Mouse (Mus musculus) testis, adult 2 months (tissue): ENCODE data around the gene Ifitm5. TPM values are rescaled to one million over a fixed set of nuclear protein-coding genes. Genes with fewer than 3 reads are reported as not detected.

Experiments used
- H3K27ac ChIP-seq: fragments of 200-500 bp; 2 replicates; pipeline ENCODE4 v1.5.1; 2012; ENCODE audit warnings: low read depth, low read length; ENCODE audit not compliant: control insufficient read depth, insufficient read depth
- H3K27me3 ChIP-seq: fragments of 200-500 bp; 2 replicates; pipeline ENCODE4 v1.6.1; 2012; ENCODE audit warnings: mild to moderate bottlenecking, low read length, moderate library complexity; ENCODE audit not compliant: control insufficient read depth, insufficient read depth
- H3K36me3 ChIP-seq: fragments of 200-500 bp; 2 replicates; pipeline ENCODE4 v1.6.1; 2012; ENCODE audit warnings: mild to moderate bottlenecking, low read length; ENCODE audit not compliant: control insufficient read depth, insufficient read depth
- H3K4me1 ChIP-seq: fragments of 200-500 bp; 2 replicates; pipeline ENCODE4 v1.6.1; 2012; ENCODE audit warnings: low read length; ENCODE audit not compliant: control insufficient read depth, insufficient read depth
- H3K4me3 ChIP-seq: fragments of 200-500 bp; 2 replicates; pipeline ENCODE4 v1.5.1; 2012; ENCODE audit warnings: low read depth, mild to moderate bottlenecking, low read length, moderate library complexity, mixed read lengths; ENCODE audit not compliant: control insufficient read depth
- CTCF ChIP-seq: fragments of 200-500 bp; IDR thresholded peaks from 2 replicates; pipeline ENCODE4 v1.5.1; 2012; ENCODE audit warnings: low read depth, mild to moderate bottlenecking, inconsistent platforms, low read length, moderate library complexity; ENCODE audit not compliant: control insufficient read depth, insufficient read depth, insufficient replicate concordance
- POLR2A ChIP-seq: fragments of 200-500 bp; IDR thresholded peaks from 2 replicates; pipeline ENCODE4 v1.6.1; 2012; ENCODE audit warnings: low read depth, mild to moderate bottlenecking, inconsistent platforms, low read length, moderate library complexity; ENCODE audit not compliant: control insufficient read depth
- polyA plus RNA-seq: library from polyadenylated mRNA; depleted of rRNA; stranded (reverse); fragments of >200 nt; gene quantifications from 2 replicates; pipeline ENCODE4 v1.2.3, GENCODE M21; 2012

The Ifitm5 gene
- polyA plus RNA-seq, 1 experiment = 0.15 TPM

- TF ChIP-seq CTCF = no peak
- TF ChIP-seq POLR2A = no peak
- no peak overlapping the region for H3K27ac ChIP-seq
Observed at GRCm38 (mm10) chr7:140938896-140939295, 11.2 kb downstream of the Ifitm5 start.

GRCm38 (mm10) chr7:140938436-140938835, 11.7 kb downstream of the Ifitm5 start:
- H3K27me3 ChIP-seq = no peaks in the 10 kb centered on the region
- no peak overlapping the region for H3K4me3 ChIP-seq
- H3K36me3 ChIP-seq = no peaks in the 10 kb centered on the region
- no peak overlapping the region for H3K27ac ChIP-seq
- TF ChIP-seq POLR2A = no peak
- no peak for TF ChIP-seq CTCF
- H3K4me1 ChIP-seq = no peaks in the 10 kb centered on the region

More at GRCm38 (mm10) chr7:140938896-140939295, 11.2 kb downstream of the Ifitm5 start:
- no peaks in the 10 kb centered on the region for H3K4me1 ChIP-seq
- H3K27me3 ChIP-seq = no peaks in the 10 kb centered on the region
- no peaks in the 10 kb centered on the region for H3K36me3 ChIP-seq
- H3K4me3 ChIP-seq = no peak overlapping the region

GRCm38 (mm10) chr7:140927181-140927580, 22.9 kb downstream of the Ifitm5 start:
- Histone ChIP-seq H3K27ac (no peak overlapping the region), H3K4me1 (peaks cover 3% of the 10 kb centered on the region), H3K4me3 (no peak overlapping the region), H3K27me3 (no peaks in the 10 kb centered on the region), H3K36me3 (no peaks in the 10 kb centered on the region)
- TF ChIP-seq POLR2A (no peak), CTCF (no peak)

- no peaks in the 10 kb centered on the region; the same call in 1 of the 2 replicates for H3K27me3 ChIP-seq
Observed at GRCm38 (mm10) chr7:140923070-140923775, 26.9 kb downstream of the Ifitm5 start.

GRCm38 (mm10) chr7:140922398-140923069, 27.6 kb downstream of the Ifitm5 start:
- Histone ChIP-seq H3K4me1 (peaks cover 3% of the 10 kb centered on the region), H3K36me3 (no peaks in the 10 kb centered on the region), H3K27me3 (no peaks in the 10 kb centered on the region; the same call in 1 of the 2 replicates), H3K27ac (no peak overlapping the region), H3K4me3 (peak overlapping the region; percentile 25; the same call in 1 of the 2 replicates)
- TF ChIP-seq POLR2A (no peak), CTCF (no peak)

More at GRCm38 (mm10) chr7:140923070-140923775, 26.9 kb downstream of the Ifitm5 start:
- Histone ChIP-seq H3K4me3 (no peak overlapping the region), H3K4me1 (peaks cover 3% of the 10 kb centered on the region), H3K36me3 (no peaks in the 10 kb centered on the region), H3K27ac (no peak overlapping the region)
- no peak for TF ChIP-seq POLR2A

- TF ChIP-seq CTCF (no peak), POLR2A (no peak)
- Histone ChIP-seq H3K4me3 (no peak overlapping the region), H3K27me3 (no peaks in the 10 kb centered on the region; the same call in 1 of the 2 replicates), H3K36me3 (no peaks in the 10 kb centered on the region), H3K27ac (no peak overlapping the region), H3K4me1 (peaks cover 3% of the 10 kb centered on the region)
Observed at GRCm38 (mm10) chr7:140921225-140921975, 28.7 kb downstream of the Ifitm5 start.

GRCm38 (mm10) chr7:140920418-140921029, 29.6 kb downstream of the Ifitm5 start, which contains the start of gene Nlrp6:
Gene Nlrp6, plus strand, starts transcription at chr7:140920902.
- no peaks in the 10 kb centered on the region; the same call in 1 of the 2 replicates for H3K27me3 ChIP-seq
- peaks cover 3% of the 10 kb centered on the region for H3K4me1 ChIP-seq
- TF ChIP-seq POLR2A = no peak
- no peak for TF ChIP-seq CTCF
- no peaks in the 10 kb centered on the region for H3K36me3 ChIP-seq
- H3K27ac ChIP-seq = no peak within 1 kb of the TSS
- H3K4me3 ChIP-seq = no peak within 1 kb of the TSS
